Mouse (Mus musculus): Measurements from ENCODE around the gene Vamp8. TPM values are rescaled to one million over a fixed set of nuclear protein-coding genes. Genes with fewer than 3 reads are reported as not detected.

Gene Vamp8
- total and polyA plus RNA-seq, 3 experiments = 69.3 to 85.6 (median 78.8) TPM

GRCm38 (mm10) chr6:72352636-72353405 is 37.7 kb downstream of the Vamp8 start:
- TF ChIP-seq CTCF (IDR thresholded peaks at IDR 0.05) (no peak), EP300 (IDR thresholded peaks at IDR 0.05; ENCODE audit: insufficient read depth, low read depth, low read length) (no peak), POLR2A (IDR thresholded peaks at IDR 0.05; ENCODE audit: insufficient read depth, low read depth, low read length) (no peak)

DNA sequence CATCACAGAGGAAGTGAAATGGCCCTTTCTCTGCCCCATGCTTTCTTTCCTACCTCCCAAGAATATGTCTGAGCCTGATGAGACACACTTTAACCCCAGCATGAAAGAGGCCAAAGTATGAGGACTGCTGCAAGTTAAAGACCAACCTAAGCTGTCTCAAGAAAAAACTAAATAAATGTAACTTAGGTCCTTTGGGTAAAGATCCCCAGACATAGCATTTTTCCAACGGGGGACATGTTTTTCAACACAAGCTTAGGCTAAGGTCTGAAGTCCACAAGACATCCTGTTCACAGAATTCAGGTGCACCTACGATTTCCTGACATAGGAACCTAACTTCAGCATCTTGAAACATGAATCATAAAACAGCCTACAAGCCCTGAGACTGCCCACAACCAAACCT is 40.3 kb downstream of the Vamp8 start:
- DNase-seq = no peak
- Histone ChIP-seq H3K27me3 (ENCODE audit: control insufficient read depth, insufficient read depth, low read length) (no peaks in the 10 kb centered on the region), H3K9ac (ENCODE audit: low read depth, low read length) (no peak overlapping the region), H3K27ac (no peak overlapping the region), H3K36me3 (ENCODE audit: control insufficient read depth, insufficient read depth, low read length) (peaks cover 21% of the 10 kb centered on the region), H3K79me2 (replicated peaks; ENCODE audit: control insufficient read depth, insufficient read depth, low read length) (peaks cover 4% of the 10 kb centered on the region), H3K4me1 (ENCODE audit: control insufficient read depth, insufficient read depth, low read length) (peaks cover 11% of the 10 kb centered on the region), H3K4me3 (no peak overlapping the region)
- no peak for TF ChIP-seq CTCF (IDR thresholded peaks at IDR 0.05)
- TF ChIP-seq POLR2A (IDR thresholded peaks at IDR 0.05; ENCODE audit: insufficient read depth, low read depth, low read length) = no peak
- TF ChIP-seq EP300 (IDR thresholded peaks at IDR 0.05; ENCODE audit: insufficient read depth, low read depth, low read length) = no peak
- intact Hi-C loops (cut with DNase I) = no loop called here
- 79% methylated on average over 2 of the region's 2 CpGs for WGBS

More at GRCm38 (mm10) chr6:72352636-72353405, 37.7 kb downstream of the Vamp8 start:
- Histone ChIP-seq H3K79me2 (replicated peaks; ENCODE audit: control insufficient read depth, insufficient read depth, low read length) (peaks cover 2% of the 10 kb centered on the region; the same call in 1 of the 2 replicates), H3K4me1 (ENCODE audit: control insufficient read depth, insufficient read depth, low read length) (peaks cover 14% of the 10 kb centered on the region), H3K27me3 (ENCODE audit: control insufficient read depth, insufficient read depth, low read length) (no peaks in the 10 kb centered on the region), H3K4me3 (no peak overlapping the region), H3K27ac (peak overlapping the region; percentile 28; the same call in 1 of the 2 replicates), H3K9ac (ENCODE audit: low read depth, low read length) (no peak overlapping the region), H3K36me3 (ENCODE audit: control insufficient read depth, insufficient read depth, low read length) (peaks cover 21% of the 10 kb centered on the region)
- WGBS = 55% methylated on average over 5 of the region's 5 CpGs
- intact Hi-C loops (cut with DNase I) = no loop called here
- no peak for DNase-seq

- peaks cover 25% of the 10 kb centered on the region for H3K36me3 ChIP-seq (ENCODE audit: control insufficient read depth, insufficient read depth, low read length)
- H3K79me2 ChIP-seq (replicated peaks; ENCODE audit: control insufficient read depth, insufficient read depth, low read length) = peaks cover 6% of the 10 kb centered on the region
- H3K9ac ChIP-seq (ENCODE audit: low read depth, low read length) = peak overlapping the region; percentile 49
- WGBS = 60% methylated on average over 10 of the region's 10 CpGs
- H3K27ac ChIP-seq = peak overlapping the region; percentile 97
- H3K27me3 ChIP-seq (ENCODE audit: control insufficient read depth, insufficient read depth, low read length) = no peaks in the 10 kb centered on the region
- no peak for DNase-seq
- H3K4me1 ChIP-seq (ENCODE audit: control insufficient read depth, insufficient read depth, low read length) = peaks cover 11% of the 10 kb centered on the region
- intact Hi-C loops (cut with DNase I) = no loop called here
- peak overlapping the region; percentile 71; the same call in 1 of the 2 replicates for H3K4me3 ChIP-seq
- TF ChIP-seq POLR2A (IDR thresholded peaks at IDR 0.05; ENCODE audit: insufficient read depth, low read depth, low read length) (no peak), CTCF (IDR thresholded peaks at IDR 0.05) (no peak), EP300 (IDR thresholded peaks at IDR 0.05; ENCODE audit: insufficient read depth, low read depth, low read length) (no peak)
Observed at GRCm38 (mm10) chr6:72348411-72348810, 42.1 kb downstream of the Vamp8 start.

GRCm38 (mm10) chr6:72347166-72347941 is 43.1 kb downstream of the Vamp8 start, which contains the start of gene 0610030E20Rik:
Gene 0610030E20Rik, plus strand, starts transcription at chr6:72347317.
- peaks cover 11% of the 10 kb centered on the region for H3K4me1 ChIP-seq (ENCODE audit: control insufficient read depth, insufficient read depth, low read length)
- H3K4me3 ChIP-seq = peak within 1 kb of the TSS; percentile 71
- peaks cover 6% of the 10 kb centered on the region for H3K79me2 ChIP-seq (replicated peaks; ENCODE audit: control insufficient read depth, insufficient read depth, low read length)
- H3K27me3 ChIP-seq (ENCODE audit: control insufficient read depth, insufficient read depth, low read length) = no peaks in the 10 kb centered on the region
- intact Hi-C loops (cut with DNase I) = no loop called here
- peaks cover 22% of the 10 kb centered on the region for H3K36me3 ChIP-seq (ENCODE audit: control insufficient read depth, insufficient read depth, low read length)
- TF ChIP-seq CTCF (IDR thresholded peaks at IDR 0.05) = peak; percentile 45
- TF ChIP-seq EP300 (IDR thresholded peaks at IDR 0.05; ENCODE audit: insufficient read depth, low read depth, low read length) = 0 out of 2 replicates have a peak, but pooled peaks have one; percentile 37
- peak; percentile 71 for TF ChIP-seq POLR2A (IDR thresholded peaks at IDR 0.05; ENCODE audit: insufficient read depth, low read depth, low read length)
- H3K9ac ChIP-seq (ENCODE audit: low read depth, low read length) = peak within 1 kb of the TSS; percentile 95
- WGBS = under 1% methylated on average over 71 of the region's 72 CpGs
- peak within 1 kb of the TSS; percentile 97 for H3K27ac ChIP-seq
- DNase-seq = peak; percentile 85 to 86

DNA sequence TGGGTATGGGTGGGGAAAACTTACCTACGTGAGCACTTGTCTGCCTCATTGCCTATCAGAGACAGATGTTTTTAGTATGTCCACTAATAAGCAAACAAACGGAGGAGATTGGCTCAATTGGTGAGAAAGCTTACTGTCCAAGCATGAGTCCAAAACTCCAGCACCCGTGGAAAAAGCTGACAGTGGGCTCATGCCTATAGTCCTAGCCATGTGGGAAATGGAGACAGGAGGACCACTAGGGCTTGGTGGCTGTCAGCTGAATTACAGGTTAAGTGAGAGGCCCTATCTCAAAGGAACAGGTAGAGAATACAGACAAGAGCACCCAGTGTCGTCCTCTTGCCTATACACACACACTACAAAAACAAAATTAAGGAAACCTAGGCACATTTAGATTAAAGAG is 44.2 kb downstream of the Vamp8 start:
- peaks cover 11% of the 10 kb centered on the region for H3K4me1 ChIP-seq (ENCODE audit: control insufficient read depth, insufficient read depth, low read length)
- no peak overlapping the region for H3K27ac ChIP-seq
- H3K36me3 ChIP-seq (ENCODE audit: control insufficient read depth, insufficient read depth, low read length) = peaks cover 19% of the 10 kb centered on the region
- DNase-seq = no peak
- H3K4me3 ChIP-seq = no peak overlapping the region
- H3K79me2 ChIP-seq (replicated peaks; ENCODE audit: control insufficient read depth, insufficient read depth, low read length) = peaks cover 6% of the 10 kb centered on the region
- intact Hi-C loops (cut with DNase I) = no loop called here
- no peak for TF ChIP-seq EP300 (IDR thresholded peaks at IDR 0.05; ENCODE audit: insufficient read depth, low read depth, low read length)
- H3K27me3 ChIP-seq (ENCODE audit: control insufficient read depth, insufficient read depth, low read length) = no peaks in the 10 kb centered on the region
- WGBS = 89% methylated on average over 4 of the region's 4 CpGs
- no peak overlapping the region for H3K9ac ChIP-seq (ENCODE audit: low read depth, low read length)
